Mouse (Mus musculus) macrophage (primary cell): ENCODE results near the gene Smarce1. TPM values are rescaled to one million over a fixed set of nuclear protein-coding genes. Genes with fewer than 3 reads are reported as not detected.
"Not testable (repeated sequence)": the region's sequence is repeated elsewhere in the genome, so short reads cannot be mapped to it uniquely, and the experiment has no call there.

ENCODE experiments used
- H3K27ac ChIP-seq: fragments of 350-480 bp; formaldehyde crosslinking; 2 replicates; pipeline ENCODE4 v1.9.0; 2021
- H3K36me3 ChIP-seq: fragments of 350-480 bp; formaldehyde crosslinking; 2 replicates; pipeline ENCODE4 v1.9.0; 2021; ENCODE audit errors: inconsistent target
- H3K4me3 ChIP-seq: fragments of 350-480 bp; formaldehyde crosslinking; 2 replicates; pipeline ENCODE4 v1.9.0; 2021; ENCODE audit errors: inconsistent target
- H3K79me2 ChIP-seq: fragments of 350-480 bp; formaldehyde crosslinking; 2 replicates; pipeline ENCODE4 v1.9.0; 2021; ENCODE audit errors: inconsistent target
- WGBS: methylation state at CpG from one replicate; pipeline ENCODE4 v1.1.7; 2026; ENCODE audit warnings: inconsistent platforms; ENCODE audit not compliant: missing documents; 5-methylcytosine and 5-hydroxymethylcytosine counted together
- polyA plus RNA-seq: library from polyadenylated mRNA; stranded (reverse); fragments of 250-400 nt; gene quantifications from 3 replicates; pipeline ENCODE4 v1.2.4, GENCODE M21; 2018; ENCODE audit warnings: inconsistent platforms

Smarce1 gene
- polyA plus RNA-seq, 1 experiment from 2014 or later: 118 TPM

- H3K4me3 ChIP-seq: no peak overlapping the region
- H3K36me3 ChIP-seq: no peaks in the 10 kb centered on the region
- no peak overlapping the region for H3K27ac ChIP-seq
- 93% methylated on average over 4 of the region's 4 CpGs for WGBS
- no peaks in the 10 kb centered on the region for H3K79me2 ChIP-seq
Measured at GRCm38 (mm10) chr11:99247916-99248315, 17.1 kb upstream of the Smarce1 start.

DNA sequence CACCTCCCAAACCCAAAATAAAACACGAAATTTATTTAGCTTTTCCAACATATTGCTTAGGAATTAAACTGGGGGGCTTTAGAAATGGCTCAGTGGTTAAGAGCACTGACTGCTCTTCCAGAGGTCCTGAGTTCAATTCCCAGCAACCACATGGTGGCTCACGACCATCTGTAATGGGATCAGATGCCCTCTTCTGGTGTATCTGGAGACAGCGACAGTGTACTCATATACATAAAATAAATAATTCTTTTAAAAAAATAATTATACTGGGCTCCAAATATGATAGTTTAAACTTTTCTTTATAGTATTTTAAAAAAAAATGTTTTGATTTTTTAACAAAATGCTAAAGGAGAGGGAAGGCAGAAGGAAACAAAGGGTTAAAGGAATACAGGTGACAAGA, 13.7 kb upstream of the Smarce1 start:
- not testable (repeated sequence) for H3K36me3 ChIP-seq, H3K79me2 ChIP-seq, H3K27ac ChIP-seq, H3K4me3 ChIP-seq
- WGBS: 79% methylated on average over 2 of the region's 3 CpGs

- 18% methylated on average over 17 of the region's 17 CpGs for WGBS
- Histone ChIP-seq H3K4me3 (no peak within 1 kb of the TSS), H3K27ac (no peak within 1 kb of the TSS), H3K79me2 (no peaks in the 10 kb centered on the region), H3K36me3 (no peaks in the 10 kb centered on the region)
Measured at GRCm38 (mm10) chr11:99243820-99244374, 13.1 kb upstream of the Smarce1 start, which contains the start of gene Krt222. Krt222 (minus strand) TSS chr11:99244085.

DNA sequence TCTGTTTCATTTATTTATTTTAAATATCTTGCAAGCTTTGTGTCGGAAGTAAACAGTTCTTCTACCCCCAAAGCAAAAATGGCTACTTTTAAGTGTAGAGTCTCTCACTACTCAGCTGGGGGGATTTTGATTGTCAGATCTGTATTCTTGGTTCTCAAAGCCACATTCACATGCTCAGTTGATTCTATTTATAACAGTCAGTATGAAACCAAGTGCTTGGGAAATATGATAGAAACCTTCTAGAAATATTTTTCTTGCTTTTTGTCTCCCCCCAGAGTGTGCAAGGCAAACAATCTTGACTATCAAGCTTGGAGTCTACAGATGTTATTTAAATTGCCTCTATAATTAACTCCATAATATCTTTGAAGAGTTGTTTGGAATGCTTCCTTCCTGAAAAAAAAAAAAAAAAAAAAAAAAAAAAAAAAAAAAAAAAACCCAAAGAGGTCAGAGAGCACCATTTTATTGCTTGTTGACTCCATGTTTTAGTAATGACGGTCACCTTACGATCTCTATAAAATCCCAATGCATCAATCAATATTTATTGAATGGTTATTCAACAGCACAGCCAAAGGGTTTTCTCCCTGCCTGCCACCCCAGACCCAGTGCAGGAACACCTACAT, 12.5 kb upstream of the Smarce1 start:
- H3K36me3 ChIP-seq: no peaks in the 10 kb centered on the region
- H3K79me2 ChIP-seq: no peaks in the 10 kb centered on the region
- no peak overlapping the region for H3K27ac ChIP-seq
- WGBS: 86% methylated on average over 2 of the region's 3 CpGs
- H3K4me3 ChIP-seq: no peak overlapping the region

DNA sequence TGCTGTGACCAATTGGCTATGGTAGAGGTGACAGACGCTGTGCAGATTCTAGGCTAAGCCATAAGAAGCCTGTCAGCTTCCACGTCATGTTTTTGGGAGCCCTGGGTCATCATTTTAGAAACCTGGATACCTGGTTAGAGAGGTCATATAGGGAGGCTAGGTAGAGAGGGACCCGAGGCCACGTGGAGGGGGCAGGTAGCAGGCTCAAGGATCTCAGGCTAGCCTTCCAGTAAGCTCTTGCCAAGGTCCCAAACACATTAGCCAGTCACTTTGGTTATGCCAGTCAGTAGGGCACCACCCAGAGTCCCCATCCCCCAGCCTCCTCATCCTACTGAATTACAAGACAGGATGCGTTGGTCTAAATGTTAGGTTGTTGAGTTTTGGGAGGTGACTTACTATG, 11.2 kb upstream of the Smarce1 start:
- Histone ChIP-seq H3K27ac (no peak overlapping the region), H3K36me3 (no peaks in the 10 kb centered on the region), H3K79me2 (no peaks in the 10 kb centered on the region), H3K4me3 (no peak overlapping the region)
- WGBS: 84% methylated on average over 5 of the region's 5 CpGs

DNA sequence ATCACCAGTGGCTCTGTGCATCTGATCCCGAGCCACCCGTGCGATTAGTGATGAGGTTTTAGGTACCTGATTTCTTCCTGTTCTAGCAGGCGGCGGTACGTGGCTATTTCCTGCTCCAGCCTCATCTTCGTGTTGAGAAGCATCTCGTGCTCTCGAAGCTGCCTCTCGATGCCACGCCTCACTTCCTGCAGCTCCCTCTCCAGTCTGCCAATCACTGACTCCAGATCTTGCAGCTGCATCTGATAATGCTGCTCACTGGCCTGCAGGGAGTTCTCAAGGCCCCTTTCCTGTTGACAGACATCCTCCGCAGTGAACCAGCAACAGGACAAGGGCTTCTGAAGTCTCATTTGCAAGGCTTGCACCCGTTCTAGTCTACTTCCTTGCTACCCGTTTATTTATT, 7.7 kb upstream of the Smarce1 start:
- Histone ChIP-seq H3K27ac (no peak overlapping the region), H3K79me2 (no peaks in the 10 kb centered on the region), H3K4me3 (no peak overlapping the region), H3K36me3 (no peaks in the 10 kb centered on the region)
- WGBS: 7% methylated on average over 14 of the region's 14 CpGs

- 44% methylated on average over 15 of the region's 15 CpGs for WGBS
- H3K27ac ChIP-seq: no peak overlapping the region
Measured at GRCm38 (mm10) chr11:99231049-99231816, 416 bp upstream of the Smarce1 start.

GRCm38 (mm10) chr11:99229641-99230260, 1.1 kb downstream of the Smarce1 start:
- Histone ChIP-seq H3K36me3 (peaks cover 23% of the 10 kb centered on the region; the same call in 1 of the 2 replicates), H3K4me3 (peak overlapping the region; percentile 96), H3K79me2 (peaks cover 53% of the 10 kb centered on the region), H3K27ac (peak overlapping the region; percentile 42)
- WGBS: 1% methylated on average over 31 of the region's 31 CpGs

More at GRCm38 (mm10) chr11:99231049-99231816, 416 bp upstream of the Smarce1 start:
- Histone ChIP-seq H3K36me3 (peaks cover 17% of the 10 kb centered on the region; the same call in 1 of the 2 replicates), H3K79me2 (peaks cover 38% of the 10 kb centered on the region), H3K4me3 (peak overlapping the region; percentile 96)

GRCm38 (mm10) chr11:99226298-99226697, 4.5 kb downstream of the Smarce1 start:
- Histone ChIP-seq H3K36me3 (peaks cover 54% of the 10 kb centered on the region), H3K4me3 (no peak overlapping the region), H3K79me2 (peaks cover 86% of the 10 kb centered on the region), H3K27ac (no peak overlapping the region)
- WGBS: 98% methylated on average over 5 of the region's 5 CpGs

DNA sequence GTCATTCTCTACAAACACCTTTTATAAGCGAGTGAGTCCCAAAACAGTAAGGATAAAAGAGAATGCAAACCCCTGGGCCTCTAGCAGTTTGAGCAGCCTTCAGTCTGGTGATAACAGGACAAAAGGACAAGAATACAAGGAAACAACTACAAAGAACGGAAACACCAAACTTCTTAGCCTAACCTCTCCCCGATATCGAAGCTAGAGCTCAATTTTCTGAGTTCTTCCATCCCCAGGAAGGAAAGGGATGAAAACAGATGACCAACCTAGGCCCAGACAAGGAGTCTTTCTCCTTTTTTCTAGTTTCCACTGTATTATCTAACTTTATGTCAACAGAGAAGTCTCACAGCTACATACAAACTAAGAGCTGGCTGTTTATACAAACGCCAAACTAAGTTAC, 7.5 kb downstream of the Smarce1 start:
- Histone ChIP-seq H3K4me3 (no peak overlapping the region), H3K79me2 (peaks cover 71% of the 10 kb centered on the region), H3K36me3 (peaks cover 64% of the 10 kb centered on the region), H3K27ac (no peak overlapping the region)
- 92% methylated on average over 5 of the region's 5 CpGs for WGBS

DNA sequence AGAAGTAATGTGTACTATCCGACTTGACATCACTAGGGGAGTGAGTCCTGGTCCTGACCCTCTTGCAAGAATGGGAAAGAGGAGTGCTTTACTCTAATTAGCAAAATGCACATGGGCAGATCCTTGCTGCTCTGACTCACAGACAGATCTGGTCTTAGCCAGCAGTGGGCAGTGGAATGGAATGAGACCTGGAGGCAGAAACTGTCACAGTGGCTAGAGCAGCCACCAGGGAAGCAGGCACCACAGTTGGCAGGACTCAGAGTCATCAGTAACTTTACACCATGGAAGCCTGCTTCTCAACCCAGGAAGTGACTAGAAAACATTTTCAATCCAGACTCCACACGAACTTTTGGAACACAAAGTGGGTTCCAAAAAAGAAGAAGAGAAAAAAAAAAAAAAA, 9.0 kb downstream of the Smarce1 start:
- peaks cover 56% of the 10 kb centered on the region for H3K79me2 ChIP-seq
- no peak overlapping the region for H3K4me3 ChIP-seq
- H3K27ac ChIP-seq: no peak overlapping the region
- WGBS: 100% methylated on average over 1 of the region's 2 CpGs
- H3K36me3 ChIP-seq: peaks cover 67% of the 10 kb centered on the region

- 98% methylated on average over 7 of the region's 7 CpGs for WGBS
- H3K36me3 ChIP-seq: peaks cover 79% of the 10 kb centered on the region
- peaks cover 13% of the 10 kb centered on the region; the same call in 1 of the 2 replicates for H3K79me2 ChIP-seq
Measured at GRCm38 (mm10) chr11:99217248-99217986, 13.4 kb downstream of the Smarce1 start.

DNA sequence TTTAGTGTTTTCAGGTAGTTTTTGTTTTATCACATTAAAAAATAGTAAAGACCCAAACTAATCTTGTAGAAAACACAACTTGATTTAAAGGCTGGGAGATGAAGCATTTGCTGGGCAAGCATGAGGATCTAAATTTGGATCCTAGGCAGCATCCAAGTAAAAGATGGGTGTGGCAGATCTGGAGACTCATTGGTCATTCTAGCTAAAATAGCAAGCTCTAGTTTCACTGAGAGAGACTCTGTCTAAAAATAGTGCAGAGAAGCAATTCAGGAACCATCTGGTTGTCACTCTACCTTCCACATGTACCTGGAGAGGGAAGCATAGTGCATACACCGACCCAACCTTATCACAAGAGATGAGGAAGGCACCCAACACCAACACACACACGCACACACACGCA, 14.6 kb downstream of the Smarce1 start:
- Histone ChIP-seq H3K27ac (no peak overlapping the region), H3K36me3 (peaks cover 78% of the 10 kb centered on the region), H3K4me3 (no peak overlapping the region), H3K79me2 (peaks cover under 1% of the 10 kb centered on the region; the same call in 1 of the 2 replicates)
- 85% methylated on average over 3 of the region's 3 CpGs for WGBS

More at GRCm38 (mm10) chr11:99217248-99217986, 13.4 kb downstream of the Smarce1 start:
- Histone ChIP-seq H3K4me3 (no peak overlapping the region), H3K27ac (no peak overlapping the region)

DNA sequence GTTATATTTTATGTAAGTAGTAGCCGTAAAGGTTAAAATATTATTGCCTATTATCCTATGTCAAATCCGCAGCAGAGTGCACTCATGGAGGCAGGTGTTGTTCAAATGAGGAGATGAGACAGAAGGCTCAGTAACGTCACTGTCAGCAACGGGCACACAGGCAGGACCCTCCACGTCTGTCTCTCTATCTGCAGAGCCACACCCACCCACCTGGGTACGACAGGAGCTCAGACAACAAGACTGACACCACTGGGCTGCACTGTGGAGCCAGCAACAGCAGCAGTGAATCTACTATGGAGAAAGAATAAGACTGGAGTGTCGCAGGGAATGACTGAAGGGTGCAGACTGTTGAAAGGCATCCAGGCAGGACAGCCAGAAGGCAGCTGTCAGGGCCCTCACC, 18.1 kb downstream of the Smarce1 start:
- WGBS: 94% methylated on average over 7 of the region's 7 CpGs
- no peak overlapping the region for H3K4me3 ChIP-seq
- no peaks in the 10 kb centered on the region for H3K79me2 ChIP-seq
- no peak overlapping the region for H3K27ac ChIP-seq
- peaks cover 74% of the 10 kb centered on the region for H3K36me3 ChIP-seq
